Mouse (Mus musculus) left cerebral cortex, adult 8-10 months (tissue): ENCODE data around the gene Lsm14b. TPM values are rescaled to one million over a fixed set of nuclear protein-coding genes. Genes with fewer than 3 reads are reported as not detected.
A peak's percentile ranks its signal among the peaks of the same experiment; 100 is the strongest.

Experiments used
- DNase-seq, 2 experiments: peaks; one replicate each; pipeline ENCODE4 v3.0.0; 2022; ENCODE audit warnings: low spot score in 2 of 2
- total RNA-seq, 4 experiments: library from RNA; stranded (reverse); gene quantifications; 2 replicates each; pipeline ENCODE4 v1.2.4; 2022

Gene Lsm14b
- total RNA-seq, 4 experiments from 2014 or later, result 99.1 to 113 (median 109) TPM

- DNase-seq, result peak in 1 of 2 experiments; percentile 3
Observed at GRCm38 (mm10) chr2:180017632-180018031, 7.2 kb upstream of the Lsm14b start.

GRCm38 (mm10) chr2:180018573-180018972 is 6.2 kb upstream of the Lsm14b start:
- peak in 1 of 2 experiments; percentile 2 for DNase-seq

GRCm38 (mm10) chr2:180020091-180020661 is 4.6 kb upstream of the Lsm14b start:
- DNase-seq, result peak in 1 of 2 experiments; percentile 44

- no peak for DNase-seq
Observed at GRCm38 (mm10) chr2:180020919-180021318, 3.9 kb upstream of the Lsm14b start.

GRCm38 (mm10) chr2:180022751-180023150 is 2.0 kb upstream of the Lsm14b start:
- DNase-seq, result no peak

GRCm38 (mm10) chr2:180025135-180025860 is 511 bp downstream of the Lsm14b start:
- no peak for DNase-seq

- no peak for DNase-seq
Observed at GRCm38 (mm10) chr2:180025861-180026200, 1.0 kb downstream of the Lsm14b start.

- no peak for DNase-seq
Observed at GRCm38 (mm10) chr2:180027768-180028167, 3.0 kb downstream of the Lsm14b start.

GRCm38 (mm10) chr2:180031270-180031669 is 6.5 kb downstream of the Lsm14b start:
- no peak for DNase-seq

- DNase-seq, result no peak
Observed at GRCm38 (mm10) chr2:180032925-180033324, 8.1 kb downstream of the Lsm14b start.

- DNase-seq, result no peak
Observed at GRCm38 (mm10) chr2:180033956-180034355, 9.2 kb downstream of the Lsm14b start.

- no peak for DNase-seq
Observed at GRCm38 (mm10) chr2:180034753-180035152, 10.0 kb downstream of the Lsm14b start.

GRCm38 (mm10) chr2:180040406-180040805 is 15.6 kb downstream of the Lsm14b start:
- DNase-seq, result no peak

- DNase-seq, result peak; percentile 23 to 50
Observed at GRCm38 (mm10) chr2:180041577-180042255, 16.9 kb downstream of the Lsm14b start.

- DNase-seq, result peak; percentile 81 to 89
Observed at GRCm38 (mm10) chr2:180042256-180042857, 17.6 kb downstream of the Lsm14b start, which contains the start of the genes Psma7 and Ss18l1. Gene Psma7, minus strand, starts transcription at chr2:180042433. Gene Ss18l1, plus strand, starts transcription at chr2:180042509.

GRCm38 (mm10) chr2:180042858-180043515 is 18.2 kb downstream of the Lsm14b start:
- peak; percentile 64 to 67 for DNase-seq

- DNase-seq, result no peak
Observed at GRCm38 (mm10) chr2:180045283-180045682, 20.5 kb downstream of the Lsm14b start.

GRCm38 (mm10) chr2:180047580-180047979 is 22.8 kb downstream of the Lsm14b start:
- DNase-seq, result no peak

- peak in 1 of 2 experiments; percentile 54 for DNase-seq
Observed at GRCm38 (mm10) chr2:180047980-180048635, 23.3 kb downstream of the Lsm14b start.

- peak in 1 of 2 experiments; percentile 82 for DNase-seq
Observed at GRCm38 (mm10) chr2:180050986-180051385, 26.2 kb downstream of the Lsm14b start.
